Mouse (Mus musculus): Measurements from ENCODE around the gene Gltp.

DNA sequence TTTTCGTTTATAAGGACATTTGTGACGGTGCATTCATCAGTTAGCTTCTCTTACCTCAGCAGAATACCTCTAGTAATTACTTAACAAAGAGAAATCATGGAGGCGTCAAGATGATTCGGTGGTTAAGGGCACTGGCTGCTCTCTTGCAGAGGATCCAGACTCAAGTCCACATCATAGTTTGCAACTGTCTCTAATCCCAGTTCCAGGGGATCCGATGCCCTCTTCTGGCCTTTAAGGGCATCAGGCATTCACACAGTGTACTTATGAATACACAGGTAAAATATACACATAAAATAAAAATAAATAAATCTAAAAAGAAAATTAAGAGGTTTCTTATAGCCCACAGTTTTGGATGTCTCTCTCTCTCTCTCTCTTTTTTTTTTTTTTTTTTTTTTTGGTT lies 5.0 kb upstream of the Gltp start:
- TF ChIP-seq CTCF (IDR thresholded peaks at IDR 0.05; ENCODE audit: extremely low read depth, insufficient read depth, insufficient read length, insufficient replicate concordance) (no peak), POLR2A (IDR thresholded peaks at IDR 0.05; ENCODE audit: low read depth, low read length) (no peak)

Data from spleen, adult 2 months (tissue).